Mouse (Mus musculus) liver, embryonic 13.5 days (tissue): Measurements from ENCODE around the gene Tmprss5. TPM values are rescaled to one million over a fixed set of nuclear protein-coding genes. Genes with fewer than 3 reads are reported as not detected.

Source experiments
- ATAC-seq: fragments of 200-750 bp; cut with Nextera tagmentation; 2 replicates; pipeline ENCODE4 v1.8.0; 2017; ENCODE audit warnings: low read depth, mild to moderate bottlenecking, moderate number of reproducible peaks, moderate library complexity
- DNase-seq: peaks from one replicate; pipeline ENCODE4 v3.0.0; 2022
- H3K27ac ChIP-seq: fragments of 300-500 bp; sonication (generic); 2 replicates; pipeline ENCODE4 v1.5.1; 2015; ENCODE audit warnings: moderate library complexity, mild to moderate bottlenecking, inconsistent platforms
- H3K27me3 ChIP-seq: fragments of 300-500 bp; sonication (generic); 2 replicates; pipeline ENCODE4 v1.6.1; 2015; ENCODE audit warnings: mild to moderate bottlenecking, inconsistent platforms
- H3K36me3 ChIP-seq: fragments of 300-500 bp; sonication (generic); 2 replicates; pipeline ENCODE4 v1.6.1; 2015; ENCODE audit warnings: mild to moderate bottlenecking, inconsistent platforms
- H3K4me1 ChIP-seq: fragments of 300-500 bp; sonication (generic); replicated peaks from 2 replicates; pipeline ENCODE4 v1.6.1; 2015; ENCODE audit warnings: inconsistent platforms
- H3K4me2 ChIP-seq: fragments of 300-500 bp; sonication (generic); 2 replicates; pipeline ENCODE4 v1.6.1; 2015; ENCODE audit warnings: inconsistent platforms, mild to moderate bottlenecking, moderate library complexity
- H3K4me3 ChIP-seq: fragments of 300-500 bp; sonication (generic); replicated peaks from 2 replicates; pipeline ENCODE4 v1.5.1; 2015; ENCODE audit warnings: mild to moderate bottlenecking, inconsistent platforms
- H3K9ac ChIP-seq: fragments of 300-500 bp; sonication (generic); 2 replicates; pipeline ENCODE4 v1.6.1; 2015; ENCODE audit warnings: mild to moderate bottlenecking, inconsistent platforms
- H3K9me3 ChIP-seq: fragments of 300-500 bp; sonication (generic); replicated peaks from 2 replicates; pipeline ENCODE4 v1.6.1; 2016; ENCODE audit warnings: inconsistent platforms
- WGBS: fragments of 180-500 bp; shearing (Covaris S2); methylation state at CpG from one replicate; pipeline ENCODE4 v1.1.7; 2015; ENCODE audit not compliant: insufficient replicate concordance; 5-methylcytosine and 5-hydroxymethylcytosine counted together
- polyA plus RNA-seq: library from polyadenylated mRNA; unstranded; fragments of >200 nt; fragmentation: Nextera tagmentation; extraction: Ambion mirVana; gene quantifications from 2 replicates; pipeline ENCODE4 v1.2.1, GENCODE M21; 2015

Tmprss5 gene
- not detected in 2 replicates for polyA plus RNA-seq

- H3K36me3 ChIP-seq = peaks cover 49% of the 10 kb centered on the region
- 66% methylated on average over 5 of the region's 5 CpGs for WGBS
- ATAC-seq = no peak
Observed at GRCm38 (mm10) chr9:49081107-49081506, at the start of gene Tmprss5. TSS of gene Tmprss5 (plus strand) at chr9:49081260.

DNA sequence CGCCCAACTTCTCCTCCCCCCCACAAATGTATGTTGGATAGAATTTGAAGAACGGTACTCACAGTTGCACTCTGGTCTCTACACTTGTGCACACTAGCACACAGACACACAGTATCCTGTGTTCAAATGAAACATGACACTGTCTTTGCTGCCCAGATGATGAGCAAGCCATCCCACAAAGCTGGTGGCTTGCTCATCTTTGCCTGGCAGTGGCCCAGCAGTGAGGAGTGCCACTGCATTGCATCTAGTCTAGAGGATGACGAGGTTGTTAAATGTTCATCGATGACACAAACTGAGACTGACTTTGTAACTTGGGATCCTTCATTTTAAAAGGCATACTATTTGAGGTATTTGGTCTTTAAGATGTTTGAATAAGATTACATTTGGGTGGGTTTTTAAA, 46.3 kb upstream of the Tmprss5 start:
- Histone ChIP-seq H3K4me3 (no peak overlapping the region), H3K27me3 (no peaks in the 10 kb centered on the region), H3K4me1 (no peaks in the 10 kb centered on the region), H3K27ac (no peak overlapping the region), H3K9me3 (no peaks in the 10 kb centered on the region), H3K4me2 (no peak overlapping the region), H3K9ac (no peak overlapping the region), H3K36me3 (peaks cover 21% of the 10 kb centered on the region)
- no peak for DNase-seq
- WGBS = 73% methylated on average over 4 of the region's 4 CpGs
- no peak for ATAC-seq

More at GRCm38 (mm10) chr9:49081107-49081506, at the start of gene Tmprss5:
- Histone ChIP-seq H3K27me3 (no peaks in the 10 kb centered on the region), H3K9me3 (no peaks in the 10 kb centered on the region), H3K4me1 (no peaks in the 10 kb centered on the region), H3K9ac (no peak within 1 kb of the TSS), H3K4me3 (no peak within 1 kb of the TSS), H3K27ac (no peak within 1 kb of the TSS), H3K4me2 (no peak within 1 kb of the TSS)
- DNase-seq = no peak

DNA sequence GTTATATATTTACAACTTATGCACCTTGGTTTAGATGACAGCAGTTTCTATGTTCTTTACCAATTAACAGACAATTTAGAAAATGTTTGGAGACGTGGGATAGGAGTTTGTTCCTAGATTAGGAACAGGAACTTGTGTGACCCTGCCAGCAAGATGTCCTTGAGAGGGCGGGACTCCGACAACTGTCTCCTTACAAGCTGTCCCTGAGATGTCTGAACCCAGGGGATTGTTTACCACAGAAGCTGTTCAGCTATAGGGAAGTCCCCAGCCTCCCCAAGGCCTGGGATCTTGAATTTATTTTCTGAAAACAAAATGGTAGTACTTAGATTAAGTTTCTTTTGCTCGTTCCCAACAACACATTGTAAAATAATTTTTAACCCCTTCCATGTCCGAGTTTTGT, 30.2 kb upstream of the Tmprss5 start:
- no peak for ATAC-seq
- H3K4me3 ChIP-seq = no peak overlapping the region
- H3K4me1 ChIP-seq = peaks cover 6% of the 10 kb centered on the region
- H3K9me3 ChIP-seq = no peaks in the 10 kb centered on the region
- 54% methylated on average over 5 of the region's 5 CpGs for WGBS
- H3K27ac ChIP-seq = no peak overlapping the region
- no peaks in the 10 kb centered on the region for H3K36me3 ChIP-seq
- no peak overlapping the region for H3K4me2 ChIP-seq
- H3K9ac ChIP-seq = no peak overlapping the region
- H3K27me3 ChIP-seq = no peaks in the 10 kb centered on the region
- DNase-seq = no peak

- Histone ChIP-seq H3K4me2 (no peak overlapping the region), H3K27me3 (no peaks in the 10 kb centered on the region), H3K27ac (no peak overlapping the region), H3K4me3 (no peak overlapping the region), H3K9ac (no peak overlapping the region), H3K4me1 (peaks cover 9% of the 10 kb centered on the region), H3K36me3 (no peaks in the 10 kb centered on the region), H3K9me3 (no peaks in the 10 kb centered on the region)
- peak; percentile 27 for DNase-seq
- ATAC-seq = no peak
- 7% methylated on average over 5 of the region's 5 CpGs for WGBS
Observed at GRCm38 (mm10) chr9:49051349-49051748, 29.7 kb upstream of the Tmprss5 start.

- H3K27me3 ChIP-seq = no peaks in the 10 kb centered on the region
- no peaks in the 10 kb centered on the region for H3K9me3 ChIP-seq
- 66% methylated on average over 3 of the region's 3 CpGs for WGBS
- H3K4me1 ChIP-seq = peaks cover 21% of the 10 kb centered on the region
- H3K4me2 ChIP-seq = peak overlapping the region; percentile 69; the same call in 1 of the 2 replicates
- no peak overlapping the region for H3K27ac ChIP-seq
- DNase-seq (no peak), ATAC-seq (no peak)
- H3K4me3 ChIP-seq = no peak overlapping the region
- peaks cover 15% of the 10 kb centered on the region for H3K36me3 ChIP-seq
- H3K9ac ChIP-seq = peak overlapping the region; percentile 69; the same call in 1 of the 2 replicates
Observed at GRCm38 (mm10) chr9:49054028-49054427, 27.0 kb upstream of the Tmprss5 start.

DNA sequence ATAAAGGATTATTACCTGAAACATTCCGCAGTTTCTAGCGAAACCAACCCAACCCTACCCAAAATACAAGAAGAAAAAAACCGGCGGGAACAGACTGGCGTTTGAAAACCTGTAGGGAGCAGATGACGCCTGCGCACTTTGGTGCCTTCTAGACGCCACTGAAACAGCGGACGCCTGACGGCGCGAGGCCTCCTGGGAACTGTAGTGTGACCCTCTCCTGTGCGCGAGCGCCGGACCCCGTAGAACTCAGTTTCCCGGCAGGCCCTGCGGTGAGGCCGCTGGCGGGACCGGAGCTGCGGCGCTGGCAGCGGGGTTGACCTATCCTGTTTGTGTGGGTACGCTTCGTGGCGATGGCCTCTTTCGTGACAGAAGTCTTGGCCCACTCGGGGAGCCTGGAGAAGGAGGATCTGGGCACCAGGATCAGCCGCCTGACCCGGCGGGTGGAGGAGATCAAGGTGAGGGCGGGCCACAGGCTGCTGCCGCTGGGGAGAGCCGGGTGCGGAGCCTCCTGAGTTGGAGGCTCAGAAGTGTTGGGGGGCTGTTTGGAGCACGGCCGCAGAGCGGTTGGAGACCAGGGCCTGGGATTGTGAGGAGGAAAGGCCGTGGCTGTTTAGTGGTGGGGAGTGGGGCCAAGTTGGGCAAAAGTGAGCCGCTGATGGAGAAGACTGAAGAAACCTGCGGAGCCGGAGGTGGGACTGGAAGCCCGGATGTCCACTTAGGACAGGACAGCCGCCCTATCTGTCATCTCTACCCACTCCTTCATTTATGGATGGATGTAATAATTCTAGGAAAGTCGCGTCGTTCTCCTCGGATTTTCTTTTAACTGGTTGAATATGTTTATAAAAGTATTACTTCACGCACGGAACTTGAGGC, 25.5 kb upstream of the Tmprss5 start, which contains the start of gene Zw10:
Gene Zw10 (plus strand): TSS at position 281 of the 873 bp plus-strand sequence.
- Histone ChIP-seq H3K9me3 (no peaks in the 10 kb centered on the region), H3K36me3 (peaks cover 23% of the 10 kb centered on the region), H3K4me2 (peak within 1 kb of the TSS; percentile 69), H3K9ac (peak within 1 kb of the TSS; percentile 89), H3K4me3 (peak within 1 kb of the TSS; percentile 90), H3K4me1 (peaks cover 21% of the 10 kb centered on the region), H3K27ac (peak within 1 kb of the TSS; percentile 60), H3K27me3 (no peaks in the 10 kb centered on the region)
- DNase-seq (peak; percentile 93), ATAC-seq (peak; percentile 100)
- WGBS = under 1% methylated on average over 53 of the region's 53 CpGs

DNA sequence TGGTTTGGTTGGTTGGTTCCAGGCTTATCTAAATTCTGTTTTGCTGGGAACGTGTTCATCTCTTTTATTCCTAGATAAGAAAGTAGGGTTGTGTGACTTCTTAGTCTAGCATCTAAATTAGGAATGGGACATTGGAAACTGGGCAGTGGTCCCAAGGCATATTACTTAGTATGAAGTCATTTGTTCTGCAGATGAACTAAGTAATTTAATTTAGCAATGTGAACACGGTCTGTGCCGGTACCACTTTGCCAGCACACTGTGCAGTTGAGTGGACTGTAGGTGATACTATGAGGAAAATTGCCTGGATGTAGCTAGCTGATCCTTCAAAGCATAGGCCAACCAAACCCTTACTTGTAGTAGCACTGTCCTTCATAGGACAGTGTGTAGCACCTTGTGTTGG, 4.2 kb upstream of the Tmprss5 start:
- ATAC-seq (no peak), DNase-seq (no peak)
- Histone ChIP-seq H3K9ac (no peak overlapping the region), H3K9me3 (no peaks in the 10 kb centered on the region), H3K4me3 (no peak overlapping the region), H3K4me2 (no peak overlapping the region), H3K36me3 (peaks cover 80% of the 10 kb centered on the region), H3K4me1 (no peaks in the 10 kb centered on the region), H3K27me3 (no peaks in the 10 kb centered on the region), H3K27ac (no peak overlapping the region)
- 75% methylated on average over 3 of the region's 3 CpGs for WGBS

DNA sequence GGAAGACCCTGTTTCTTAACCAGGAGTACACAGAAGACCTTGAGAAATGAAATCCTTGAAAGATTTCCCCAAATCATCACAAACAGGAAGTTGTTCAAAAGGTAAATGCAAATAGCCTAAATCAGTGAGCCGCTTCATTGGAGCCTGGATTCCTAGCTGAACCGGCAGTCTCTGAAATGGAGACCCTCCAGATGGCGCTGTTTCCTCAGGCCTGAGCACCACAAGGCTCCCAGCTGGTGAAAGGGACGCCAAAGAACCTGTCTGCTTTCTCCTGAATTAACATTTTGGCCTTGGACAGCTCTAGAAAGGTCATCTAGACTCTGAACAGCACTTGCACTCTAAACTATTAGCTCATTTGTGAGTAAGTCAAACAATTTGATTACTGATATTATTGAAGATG, 501 bp downstream of the Tmprss5 start:
- H3K9me3 ChIP-seq = no peaks in the 10 kb centered on the region
- H3K36me3 ChIP-seq = peaks cover 45% of the 10 kb centered on the region
- no peak overlapping the region for H3K9ac ChIP-seq
- 27% methylated on average over 4 of the region's 4 CpGs for WGBS
- no peak overlapping the region for H3K4me2 ChIP-seq
- ATAC-seq = no peak
- H3K4me1 ChIP-seq = no peaks in the 10 kb centered on the region
- H3K27ac ChIP-seq = no peak overlapping the region
- no peak overlapping the region for H3K4me3 ChIP-seq
- no peak for DNase-seq
- no peaks in the 10 kb centered on the region for H3K27me3 ChIP-seq

DNA sequence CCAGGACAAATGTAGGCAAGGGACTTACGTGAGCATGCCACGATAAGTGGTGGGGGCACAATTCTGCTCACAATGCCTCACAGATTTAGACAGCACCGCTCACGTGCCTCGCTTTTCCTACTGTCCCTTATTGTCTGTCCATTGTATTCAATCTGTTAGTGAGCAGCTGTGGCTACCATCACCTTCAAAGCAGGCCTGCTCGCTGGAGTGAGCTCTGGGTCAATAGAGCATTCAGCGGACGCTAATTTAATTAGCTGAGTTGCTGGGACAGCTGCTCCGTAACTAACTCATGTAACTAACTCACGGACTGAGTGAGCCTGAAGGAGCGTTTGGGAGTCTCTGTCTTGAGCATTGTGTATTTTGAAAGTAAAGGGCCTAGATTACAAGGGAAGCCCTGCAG, 6.3 kb downstream of the Tmprss5 start:
- WGBS = 72% methylated on average over 11 of the region's 11 CpGs
- DNase-seq = no peak

DNA sequence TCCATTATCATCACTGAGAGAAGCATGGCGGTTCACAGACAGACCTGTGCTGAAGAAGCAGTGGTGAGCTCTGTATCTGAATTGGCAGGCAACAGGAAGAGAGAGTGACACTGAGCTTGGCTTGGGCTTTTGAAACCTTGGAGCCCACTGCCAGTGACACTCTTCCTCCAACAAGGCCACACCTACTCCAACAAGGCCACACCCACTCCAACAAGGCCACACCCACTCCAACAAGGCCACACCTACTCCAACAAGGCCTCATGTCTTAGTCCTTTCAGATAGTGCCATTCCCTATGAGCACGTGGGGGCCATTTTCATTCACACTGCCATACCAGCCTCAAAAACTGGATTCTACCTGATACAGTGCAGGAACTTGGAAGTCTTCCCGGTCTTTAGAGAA, 17.8 kb downstream of the Tmprss5 start:
- Histone ChIP-seq H3K4me2 (no peak overlapping the region), H3K36me3 (no peaks in the 10 kb centered on the region), H3K4me1 (peaks cover 10% of the 10 kb centered on the region), H3K9ac (no peak overlapping the region), H3K9me3 (no peaks in the 10 kb centered on the region), H3K4me3 (no peak overlapping the region), H3K27ac (no peak overlapping the region), H3K27me3 (no peaks in the 10 kb centered on the region)
- DNase-seq = no peak
- WGBS = 77% methylated on average over 3 of the region's 3 CpGs
- ATAC-seq = no peak

More for the DNA sequence above, 6.3 kb downstream of the Tmprss5 start:
- 0 out of 2 replicates have a peak, but pooled peaks cover 4% of the 10 kb centered on the region for H3K36me3 ChIP-seq
- H3K9me3 ChIP-seq = no peaks in the 10 kb centered on the region
- no peaks in the 10 kb centered on the region for H3K4me1 ChIP-seq
- no peak for ATAC-seq
- H3K4me2 ChIP-seq = no peak overlapping the region
- H3K9ac ChIP-seq = no peak overlapping the region
- H3K4me3 ChIP-seq = no peak overlapping the region
- H3K27ac ChIP-seq = no peak overlapping the region
- no peaks in the 10 kb centered on the region for H3K27me3 ChIP-seq

DNA sequence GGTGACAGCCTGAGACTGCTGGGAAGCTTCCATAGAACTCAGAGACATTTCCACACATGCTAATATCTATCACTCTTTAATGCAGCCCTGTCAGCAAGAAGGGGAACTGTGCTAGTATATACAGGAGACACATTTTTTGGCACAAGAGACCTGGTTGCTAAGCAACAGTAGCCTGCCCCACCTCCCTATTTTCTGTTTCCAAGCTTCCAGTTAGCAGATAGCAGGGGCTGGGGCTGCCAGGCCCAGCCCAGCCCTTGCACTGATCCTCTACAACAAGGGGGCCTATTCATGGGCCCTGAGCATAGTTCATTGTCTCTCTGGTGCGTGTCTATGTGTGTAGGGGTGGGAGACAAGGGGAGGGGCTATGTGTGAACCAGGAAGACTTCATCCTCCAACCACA, 21.3 kb downstream of the Tmprss5 start:
- ATAC-seq (no peak), DNase-seq (no peak)
- Histone ChIP-seq H3K9me3 (no peaks in the 10 kb centered on the region), H3K4me3 (no peak overlapping the region), H3K27ac (no peak overlapping the region), H3K27me3 (no peaks in the 10 kb centered on the region), H3K36me3 (no peaks in the 10 kb centered on the region), H3K4me1 (no peaks in the 10 kb centered on the region), H3K4me2 (no peak overlapping the region), H3K9ac (no peak overlapping the region)
- WGBS = 57% methylated on average over 1 of the region's 1 CpGs

DNA sequence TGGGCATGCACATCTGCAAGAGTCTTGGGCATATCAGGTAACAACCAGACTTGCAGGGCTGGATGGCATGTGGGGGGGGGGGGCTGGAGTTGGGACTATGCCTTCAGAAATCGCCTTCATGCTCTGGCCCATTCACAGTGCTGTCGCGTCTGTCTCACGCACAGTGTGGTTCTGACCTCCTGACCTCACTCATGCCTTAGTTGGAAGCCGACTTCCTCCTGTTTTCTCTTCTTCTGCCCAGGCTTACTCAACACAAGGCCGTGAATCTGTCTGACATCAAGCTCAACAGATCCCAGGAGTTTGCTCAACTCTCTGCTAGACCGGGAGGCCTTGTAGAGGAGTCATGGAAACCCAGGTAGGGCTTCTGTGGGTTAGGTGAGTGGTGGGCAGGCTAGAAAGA, 28.0 kb downstream of the Tmprss5 start:
- 58% methylated on average over 7 of the region's 7 CpGs for WGBS
- no peaks in the 10 kb centered on the region for H3K36me3 ChIP-seq
- no peak overlapping the region for H3K27ac ChIP-seq
- no peak overlapping the region for H3K4me3 ChIP-seq
- DNase-seq = no peak
- H3K27me3 ChIP-seq = no peaks in the 10 kb centered on the region
- H3K9ac ChIP-seq = no peak overlapping the region
- no peaks in the 10 kb centered on the region for H3K4me1 ChIP-seq
- no peaks in the 10 kb centered on the region for H3K9me3 ChIP-seq
- no peak for ATAC-seq
- no peak overlapping the region for H3K4me2 ChIP-seq
